Mouse (Mus musculus) cerebellum, adult 11-12 months (tissue): ENCODE results near the gene Glrx.
"Not testable (repeated sequence)": the region's sequence is repeated elsewhere in the genome, so short reads cannot be mapped to it uniquely, and the experiment has no call there.

Experiments used
- DNase-seq: peaks from one replicate; pipeline ENCODE4 v3.0.0; 2022

Gene Glrx

DNA sequence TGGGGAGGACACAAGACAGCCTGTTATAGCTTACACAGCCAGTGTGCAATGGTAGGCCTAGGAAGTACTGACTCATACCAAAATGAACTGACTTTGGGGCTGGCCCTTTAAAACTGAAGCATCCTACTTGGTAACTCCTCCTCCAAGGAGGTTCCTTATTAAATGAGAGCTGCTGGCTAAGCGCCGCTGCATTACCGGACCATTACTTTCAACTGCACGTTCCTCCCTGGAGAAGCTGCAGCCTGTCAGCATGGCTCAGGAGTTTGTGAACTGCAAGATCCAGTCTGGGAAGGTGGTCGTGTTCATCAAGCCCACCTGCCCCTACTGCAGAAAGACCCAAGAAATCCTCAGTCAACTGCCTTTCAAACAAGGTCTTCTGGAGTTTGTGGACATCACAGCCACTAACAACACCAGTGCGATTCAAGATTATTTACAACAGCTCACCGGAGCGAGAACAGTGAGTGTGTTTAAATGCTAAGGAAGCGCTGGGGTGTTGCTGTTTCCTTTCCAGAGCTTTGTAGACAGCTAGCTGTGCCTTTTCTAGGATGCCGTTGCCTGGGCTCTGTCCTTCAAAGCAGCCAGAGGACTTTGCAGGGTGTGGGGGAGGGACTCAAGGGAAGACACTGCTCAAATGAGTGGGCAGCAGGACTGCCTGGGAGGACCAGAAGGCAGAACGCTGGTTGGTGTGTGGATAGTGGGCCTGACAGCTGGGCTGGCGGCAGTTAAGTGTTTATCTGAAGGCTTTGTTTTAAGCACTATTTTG, at the start of gene Glrx:
Glrx (plus strand) TSS at position 150 of the 763 bp plus-strand sequence.
- peak; percentile 70 for DNase-seq

DNA sequence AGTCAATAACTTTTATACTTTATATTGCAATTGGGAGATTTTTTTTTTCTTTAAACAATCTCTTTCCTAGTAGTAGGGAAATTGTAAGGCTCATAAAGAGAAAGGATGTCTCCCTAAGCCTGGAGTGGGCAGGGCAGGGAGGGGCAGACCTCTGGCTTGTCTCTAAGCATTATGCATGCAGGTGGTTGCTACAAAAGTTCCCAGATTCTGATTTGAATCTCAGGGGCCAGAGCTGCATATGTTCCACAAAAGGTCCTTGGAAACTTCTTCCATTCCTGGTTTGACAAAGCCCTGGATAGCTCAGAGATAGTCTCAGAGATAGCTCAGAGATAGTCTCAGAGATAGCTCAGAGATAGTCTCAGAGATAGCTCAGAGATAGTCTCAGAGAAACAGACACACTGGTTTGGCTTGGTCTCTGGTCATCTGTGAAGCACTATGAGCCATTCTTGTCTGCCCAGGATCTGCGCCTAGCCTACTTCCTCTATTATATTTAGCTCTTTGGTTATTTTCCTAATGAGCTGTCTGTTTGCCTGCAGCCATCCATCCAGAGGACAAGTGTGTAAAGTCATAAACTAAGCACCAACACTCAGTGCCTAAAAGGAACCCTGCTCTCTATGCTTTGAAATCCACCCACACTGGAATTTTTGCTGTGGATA, 49.0 kb upstream of the Glrx start:
- no peak for DNase-seq

DNA sequence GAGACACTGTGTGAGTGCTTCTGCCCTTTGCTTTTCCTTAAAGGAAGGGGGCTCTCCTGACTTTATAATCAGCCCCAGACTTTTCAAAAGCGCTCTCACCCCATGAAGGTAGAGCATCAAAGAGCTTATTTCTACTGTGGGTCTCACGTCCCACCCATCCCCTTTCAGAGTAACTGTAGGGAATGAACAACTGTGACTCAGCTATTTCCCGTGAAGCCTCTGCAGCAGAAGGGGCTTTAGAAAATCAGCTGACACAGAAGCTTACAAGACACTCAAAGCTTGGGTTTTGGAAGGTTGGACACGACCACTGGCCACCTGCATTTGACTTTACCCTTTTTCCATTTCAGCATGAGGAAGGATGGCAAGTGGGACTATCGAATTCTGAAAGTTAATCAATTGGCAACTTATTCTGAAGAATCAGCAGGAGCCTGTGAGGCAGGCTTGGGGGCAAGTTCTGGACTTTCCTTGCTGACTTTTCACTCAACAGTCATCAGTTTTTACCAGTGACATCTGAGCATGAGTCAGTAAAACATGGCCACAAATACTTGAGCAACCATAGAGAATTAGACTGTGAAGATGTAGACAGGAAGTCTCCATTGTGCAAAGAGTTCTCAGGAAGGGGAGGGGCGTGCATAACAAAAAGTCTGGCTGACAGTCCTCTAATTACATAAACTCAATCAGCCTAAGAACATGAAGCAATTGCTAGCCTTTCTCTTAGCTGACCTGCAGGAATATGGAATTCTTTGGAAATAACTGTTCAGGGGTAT, 45.6 kb upstream of the Glrx start:
- no peak for DNase-seq

DNA sequence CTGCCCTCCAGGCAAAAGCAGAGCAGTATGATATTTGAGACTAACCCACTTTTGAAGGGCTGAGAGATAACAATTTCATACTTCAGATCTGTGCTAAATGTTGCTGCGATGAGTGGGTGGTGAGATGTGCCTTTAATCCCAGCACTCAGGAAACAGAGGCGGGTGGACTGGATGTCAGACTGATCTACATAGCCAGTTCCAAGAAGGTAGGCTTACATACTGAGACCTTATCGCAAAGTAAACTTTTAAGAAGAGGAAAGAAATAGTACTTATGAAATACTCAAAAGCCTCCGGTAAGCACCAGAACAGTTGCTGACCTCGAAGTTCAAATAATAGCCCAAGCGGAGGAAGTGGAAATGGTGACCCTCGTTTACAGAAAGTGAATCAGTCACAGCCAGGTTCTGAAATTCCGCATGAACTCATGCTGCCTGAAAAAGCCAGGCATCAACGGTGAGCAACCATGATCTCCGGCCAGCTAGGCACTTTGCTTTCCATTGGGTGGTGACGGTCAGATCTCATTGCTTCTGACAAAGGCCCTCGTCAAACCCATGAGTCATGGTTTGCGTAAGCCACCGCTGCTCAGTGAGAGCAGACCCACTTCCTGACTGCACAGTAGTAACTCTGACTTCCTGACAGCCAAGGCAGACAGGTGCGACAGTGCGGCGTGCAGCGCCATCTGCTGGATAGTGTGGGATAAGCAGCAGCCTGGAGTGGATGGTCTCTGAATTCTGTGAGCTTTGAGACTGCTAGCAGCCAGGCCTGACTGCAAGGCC, 42.1 kb upstream of the Glrx start:
- DNase-seq: peak; percentile 74

DNA sequence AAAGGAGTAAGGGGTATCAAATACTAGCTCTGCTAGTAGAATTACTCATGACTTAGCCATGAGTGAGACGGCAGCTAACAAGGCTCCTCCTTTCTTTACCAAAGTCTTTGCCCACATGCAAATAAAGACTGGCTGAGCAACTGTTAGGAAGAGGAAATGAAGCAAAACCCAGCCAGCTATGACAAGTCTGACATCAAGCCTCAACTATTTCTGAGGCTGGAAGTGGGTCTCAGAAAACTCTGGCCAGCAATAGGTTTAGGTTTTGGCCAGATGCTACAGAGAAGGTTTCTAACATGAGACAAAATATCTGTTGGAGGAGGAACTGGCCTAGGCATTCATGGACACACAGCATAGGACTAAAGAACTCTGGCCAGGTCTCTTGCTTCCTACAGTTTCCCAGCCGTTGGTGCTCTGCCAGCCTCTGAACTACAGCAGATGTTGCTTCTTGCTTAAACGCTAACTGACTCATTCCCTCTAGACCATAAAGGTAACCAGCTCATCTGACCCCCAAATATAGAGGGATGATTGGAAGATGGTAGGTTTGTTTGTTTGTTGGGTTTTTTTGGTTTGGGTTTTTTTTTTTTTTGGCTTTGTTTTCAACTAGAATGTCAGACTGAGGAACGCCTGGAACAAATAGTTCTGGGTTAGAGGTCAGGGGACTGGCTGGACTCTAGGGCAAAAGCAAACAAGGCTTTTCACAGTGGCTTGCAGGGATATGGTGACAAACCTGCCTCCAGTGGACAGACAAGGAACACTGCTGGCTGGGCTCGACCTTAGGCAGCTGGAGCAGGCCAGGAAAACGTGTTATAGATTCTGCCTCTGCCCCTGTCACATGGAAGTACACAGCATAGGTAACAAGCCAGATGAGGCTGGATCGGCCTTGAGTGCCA, 41.0 kb upstream of the Glrx start:
- DNase-seq: no peak

DNA sequence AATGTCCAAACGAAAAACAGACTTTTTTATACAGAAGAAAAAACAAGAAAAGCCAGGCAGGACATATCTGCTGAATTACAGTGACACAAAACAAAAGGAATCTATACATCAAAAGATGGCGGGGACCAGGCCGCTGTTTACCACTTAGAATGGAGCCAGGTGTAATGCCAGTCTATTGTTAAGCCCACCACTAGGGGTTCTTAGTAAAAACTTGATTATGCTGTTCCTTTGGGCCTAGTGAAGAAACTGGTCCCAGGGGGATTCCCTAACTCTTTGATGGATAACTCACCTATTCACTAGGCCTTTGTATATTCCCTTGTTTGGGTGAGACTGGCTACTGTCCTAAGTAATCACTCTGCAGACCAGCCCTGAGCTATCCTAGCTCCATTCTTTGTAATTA, 40.2 kb upstream of the Glrx start:
- no peak for DNase-seq

DNA sequence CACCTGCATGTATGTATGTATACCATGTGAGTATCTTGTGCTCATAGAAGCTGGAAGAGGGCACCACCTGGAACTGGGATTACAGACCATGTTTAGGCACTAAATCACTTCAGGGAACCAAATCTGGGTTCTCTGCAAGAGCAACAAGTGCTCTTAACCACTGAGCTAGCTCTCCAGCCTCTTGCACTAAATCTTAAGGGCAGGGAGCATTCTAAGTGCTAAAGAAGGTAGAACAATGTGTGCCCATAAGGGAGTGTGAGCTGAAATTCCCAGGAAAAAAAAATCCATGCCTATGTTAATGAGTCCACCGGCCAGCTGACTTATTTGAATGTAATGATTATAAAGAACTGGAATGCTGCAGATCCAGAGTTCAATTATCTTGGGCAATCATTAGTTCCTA, 31.7 kb upstream of the Glrx start:
- no peak for DNase-seq

DNA sequence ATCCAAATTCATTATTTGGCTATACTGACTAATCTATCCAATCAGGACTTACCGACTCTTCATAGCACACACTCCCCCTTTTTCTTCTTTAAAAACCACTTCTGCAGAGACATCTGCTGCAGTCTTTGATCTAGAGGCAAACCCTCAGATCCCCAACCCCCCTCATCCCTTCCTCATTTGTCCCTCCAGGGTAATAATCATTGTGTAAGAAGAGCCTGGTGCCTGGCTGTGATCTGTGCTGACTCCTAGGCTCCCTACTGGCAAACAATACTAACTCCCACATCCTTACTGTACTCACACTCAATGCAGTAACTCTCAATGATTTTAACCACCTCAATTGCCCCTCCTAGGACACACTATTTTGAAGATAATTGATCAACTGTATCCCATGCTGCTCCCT, 29.7 kb upstream of the Glrx start:
- no peak for DNase-seq

DNA sequence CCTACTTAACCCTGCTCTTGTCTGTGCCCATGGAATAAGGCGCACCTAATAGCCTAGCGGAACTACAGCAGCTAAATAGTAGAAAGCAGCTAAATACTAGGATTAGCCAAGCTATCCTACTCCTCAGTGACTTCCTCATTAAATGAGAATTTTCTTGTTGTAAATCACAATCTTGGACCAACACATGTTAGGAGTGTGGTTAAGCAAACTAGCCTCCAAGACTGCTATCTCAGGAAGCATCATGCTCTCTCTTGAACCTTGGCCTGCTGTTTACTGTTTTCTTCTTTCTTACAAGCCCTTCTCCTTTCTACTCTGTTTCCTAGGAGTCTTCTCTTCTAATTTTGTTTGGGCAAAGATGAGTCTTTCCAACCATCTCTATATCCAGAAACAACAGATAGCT, 22.5 kb upstream of the Glrx start:
- no peak for DNase-seq

DNA sequence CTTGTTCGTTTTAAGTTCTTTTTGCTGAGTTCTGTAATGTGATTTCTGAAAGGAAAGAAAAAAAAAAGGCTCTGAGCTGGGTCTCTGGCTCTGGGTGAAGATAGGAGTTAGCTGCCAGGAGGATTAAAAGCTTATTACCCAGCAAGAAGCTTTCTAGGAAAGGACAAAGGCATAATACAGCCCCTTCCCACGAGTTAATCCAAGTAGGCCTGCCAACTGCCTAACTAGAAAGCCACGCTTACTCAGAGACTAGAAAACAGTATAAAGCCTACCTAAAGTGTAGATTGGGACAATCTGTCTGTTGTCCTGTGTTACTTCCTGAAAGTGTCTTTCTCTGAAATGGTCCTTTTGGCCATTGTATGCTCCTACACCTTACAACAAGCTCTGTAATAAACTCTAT, 21.2 kb upstream of the Glrx start:
- DNase-seq: no peak

DNA sequence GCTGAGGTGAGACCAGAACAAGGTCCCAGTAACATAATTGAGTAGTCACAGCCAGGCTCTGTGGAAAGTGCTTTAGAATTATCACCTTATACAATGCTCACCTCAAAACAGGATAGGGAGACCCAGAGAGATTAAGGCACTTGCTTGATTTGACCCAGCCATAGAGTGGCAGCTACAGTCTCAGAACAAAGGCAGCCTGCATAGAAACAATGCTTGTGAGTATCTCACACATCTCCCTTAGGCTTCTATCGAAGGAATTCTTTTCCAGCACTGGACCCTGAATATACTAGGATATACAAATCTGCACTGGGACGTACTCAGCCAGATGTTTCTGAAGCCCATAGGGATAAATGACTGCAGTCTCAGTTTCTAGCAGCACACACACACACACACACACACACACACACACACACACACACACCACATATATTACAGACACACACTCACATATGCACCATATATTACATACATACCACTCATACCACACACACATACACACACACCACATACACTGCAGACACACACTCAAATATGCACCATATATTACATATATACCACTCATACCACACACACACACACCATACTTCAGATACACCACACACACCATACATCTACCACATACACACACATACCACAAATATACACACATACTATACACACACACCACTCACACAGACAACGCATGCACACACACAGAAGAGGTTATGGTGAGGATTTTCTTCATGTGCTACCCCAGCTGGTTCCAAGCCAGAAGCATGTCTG, 20.5 kb upstream of the Glrx start:
- no peak for DNase-seq

DNA sequence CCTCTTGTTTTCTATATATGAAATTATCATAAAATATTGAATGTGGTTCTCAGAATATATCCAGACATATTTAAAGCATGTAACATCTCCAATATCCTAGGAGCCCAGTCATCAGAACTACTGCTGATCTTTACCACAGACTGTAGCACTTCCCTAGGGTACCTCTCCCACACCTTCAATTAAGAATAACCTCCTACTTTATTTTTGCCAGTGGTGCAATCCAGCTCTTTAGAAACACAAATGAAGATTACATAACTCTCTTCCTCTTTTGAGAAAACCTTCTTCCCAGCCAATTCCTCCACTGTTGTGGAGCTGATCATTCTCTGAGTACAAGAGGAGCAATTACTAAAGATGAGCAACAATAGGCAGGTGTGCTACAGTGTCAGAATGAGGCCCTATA, 19.8 kb upstream of the Glrx start:
- DNase-seq: no peak

DNA sequence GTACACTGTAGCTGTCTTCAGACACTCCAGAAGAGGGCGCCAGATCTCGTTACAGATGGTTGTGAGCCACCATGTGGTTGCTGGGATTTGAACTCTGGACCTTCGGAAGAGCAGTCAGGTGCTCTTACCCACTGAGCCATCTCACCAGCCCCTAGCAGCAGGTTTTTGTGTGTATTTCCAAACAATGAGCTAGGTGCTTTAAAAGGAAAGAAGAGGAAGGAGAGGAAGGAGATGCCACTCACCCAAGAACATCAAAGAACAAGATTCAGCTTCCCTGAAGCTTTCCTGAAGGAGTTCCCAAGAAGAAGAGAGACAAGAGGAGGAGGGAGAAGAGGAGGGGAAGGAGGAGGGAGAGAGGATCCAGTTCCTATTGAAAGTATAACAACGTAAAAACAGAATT, 17.3 kb upstream of the Glrx start:
- not testable (repeated sequence) for DNase-seq

DNA sequence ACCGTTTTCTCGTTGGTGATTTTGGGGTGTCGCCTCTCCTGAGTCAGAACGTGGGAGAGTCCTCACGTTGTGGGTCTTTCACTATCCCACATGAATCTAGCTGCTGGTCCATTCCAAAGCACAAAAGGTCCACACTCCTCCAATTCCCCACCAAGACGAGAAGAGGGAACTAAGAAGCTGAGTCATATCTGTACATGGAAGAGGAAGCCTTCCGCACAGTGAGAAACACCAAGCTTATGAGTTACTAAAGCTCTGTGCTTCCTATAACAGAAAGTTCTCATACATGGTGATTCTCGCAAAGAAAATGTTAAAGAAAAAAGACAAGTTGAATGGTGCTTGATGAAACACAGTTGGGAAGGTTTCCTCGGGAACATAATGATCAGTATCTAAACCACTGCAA, 16.5 kb upstream of the Glrx start:
- DNase-seq: no peak

DNA sequence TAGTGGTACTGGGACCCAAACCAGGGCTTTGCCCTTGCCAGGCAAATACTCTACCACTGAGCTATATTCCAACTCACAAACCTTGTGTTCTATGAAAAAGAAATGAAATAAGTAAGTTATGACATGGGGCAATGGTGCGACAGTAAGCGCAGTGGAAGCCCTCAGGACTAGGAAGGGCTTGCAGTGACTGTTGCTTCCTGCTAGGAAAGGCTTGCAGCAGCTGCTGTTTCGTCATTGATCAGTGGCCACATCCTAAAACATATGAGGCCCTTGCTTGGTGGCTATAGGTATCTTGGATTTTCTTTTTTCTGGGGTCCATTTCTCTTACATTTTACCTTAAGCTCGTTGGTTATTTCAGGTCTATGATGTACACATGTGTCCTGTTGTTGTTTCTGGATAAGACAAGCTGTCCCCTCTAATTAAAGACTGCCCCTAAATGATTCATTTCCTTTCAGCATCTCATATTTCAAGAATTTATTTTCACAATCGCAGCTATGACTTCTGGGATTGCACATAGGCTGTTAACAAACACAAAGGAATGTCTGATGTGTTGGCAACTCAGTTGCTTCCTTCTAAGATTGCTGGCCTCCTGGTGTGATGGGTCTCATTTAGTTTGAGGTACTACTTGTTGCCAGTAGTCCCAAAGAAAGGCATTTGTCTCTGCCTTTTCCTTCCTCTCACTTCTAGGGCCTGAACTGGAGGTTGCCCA, 14.9 kb upstream of the Glrx start:
- no peak for DNase-seq

DNA sequence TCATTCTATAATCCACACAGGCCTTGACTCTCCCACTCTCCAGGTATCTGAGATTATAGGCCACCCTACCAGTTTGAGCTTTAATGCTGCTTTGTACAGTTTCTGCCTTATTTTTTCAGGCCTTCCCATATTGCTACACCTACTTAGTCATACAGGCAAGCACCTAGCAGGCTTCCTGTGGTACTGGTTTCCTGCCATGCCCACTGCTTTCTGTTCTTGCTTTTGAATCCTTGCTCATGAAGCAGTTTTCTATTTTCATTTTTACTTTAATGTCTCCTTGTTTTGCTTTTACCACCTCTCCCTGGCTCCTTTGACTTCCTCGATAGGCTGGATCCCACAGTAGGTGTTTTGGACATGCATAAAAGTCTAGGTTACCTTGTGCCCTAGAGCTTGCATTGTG, 14.3 kb upstream of the Glrx start:
- no peak for DNase-seq

DNA sequence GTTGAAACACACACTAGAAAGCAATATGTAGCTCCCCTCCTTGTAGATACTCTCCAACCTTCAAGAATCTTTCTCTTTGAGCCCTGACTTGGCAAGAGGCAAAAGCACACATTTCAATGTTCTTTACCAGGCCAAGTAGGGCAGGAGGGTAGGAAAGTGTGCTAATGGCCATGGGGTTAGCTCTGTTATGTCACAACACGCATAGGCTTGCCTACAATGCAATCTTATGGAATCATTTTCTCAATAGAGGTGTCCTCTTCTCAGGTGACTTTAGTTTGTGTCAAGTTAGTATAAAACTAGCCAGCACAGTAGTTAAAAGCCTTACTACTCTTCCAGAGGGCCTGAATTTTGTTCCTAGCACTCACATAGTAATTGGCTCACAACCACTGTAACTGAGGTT, 9.0 kb upstream of the Glrx start:
- no peak for DNase-seq

DNA sequence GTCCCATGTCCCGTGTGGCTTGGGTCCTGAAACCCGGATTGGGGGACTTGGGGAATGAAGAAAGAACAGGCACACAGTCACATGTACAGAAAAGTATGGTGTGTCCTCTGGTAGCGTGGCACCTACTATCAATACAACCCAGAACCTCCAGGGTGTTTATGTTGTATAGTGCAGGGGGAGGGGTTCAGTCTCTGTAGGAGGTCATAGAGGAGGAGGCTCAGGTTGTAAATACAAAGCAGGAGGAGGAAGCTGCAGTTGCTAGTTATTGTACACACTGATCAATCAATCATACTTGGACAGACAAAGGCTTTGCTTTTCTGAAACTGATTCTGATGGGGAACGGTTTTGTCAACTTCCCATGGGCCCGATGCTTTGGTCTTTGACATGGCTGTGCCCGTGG, 8.0 kb upstream of the Glrx start:
- no peak for DNase-seq

DNA sequence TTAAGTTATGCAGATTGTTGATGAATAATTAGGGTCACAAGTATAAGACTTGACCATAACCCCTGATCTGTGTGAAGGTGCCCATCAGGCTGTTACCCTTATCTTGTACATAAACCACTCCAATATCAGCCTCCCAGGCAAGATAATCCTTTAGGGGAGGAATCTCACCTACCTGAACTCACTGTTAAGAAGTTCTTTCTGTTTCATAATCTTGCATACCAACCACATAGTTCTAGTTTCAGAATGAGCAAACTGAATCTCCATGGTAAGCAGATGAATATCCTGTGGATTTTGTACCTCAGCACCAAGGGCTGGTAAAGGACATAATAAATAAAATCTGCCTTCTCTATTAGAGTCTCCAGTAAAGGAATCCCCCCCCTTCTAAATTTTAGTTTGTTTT, 7.0 kb upstream of the Glrx start:
- no peak for DNase-seq

DNA sequence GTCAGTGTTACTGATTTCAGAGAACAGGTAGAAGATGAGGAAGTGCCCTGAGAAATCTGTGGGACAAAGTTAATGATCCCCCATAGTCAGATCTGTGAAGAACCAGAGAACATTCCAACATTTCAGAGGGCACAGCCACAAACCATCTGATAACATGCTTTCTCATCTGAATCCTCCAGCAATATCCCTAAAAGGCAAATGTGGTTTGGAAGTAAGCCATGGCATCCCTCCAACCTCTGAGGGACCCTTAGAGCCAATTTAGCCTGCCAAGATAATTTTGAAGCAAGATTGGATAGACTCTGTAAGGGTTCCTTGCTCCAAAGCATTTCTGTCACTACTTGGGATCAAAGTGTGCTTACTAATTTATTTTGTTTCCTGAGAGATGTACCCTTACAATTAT, 6.2 kb upstream of the Glrx start:
- DNase-seq: no peak

DNA sequence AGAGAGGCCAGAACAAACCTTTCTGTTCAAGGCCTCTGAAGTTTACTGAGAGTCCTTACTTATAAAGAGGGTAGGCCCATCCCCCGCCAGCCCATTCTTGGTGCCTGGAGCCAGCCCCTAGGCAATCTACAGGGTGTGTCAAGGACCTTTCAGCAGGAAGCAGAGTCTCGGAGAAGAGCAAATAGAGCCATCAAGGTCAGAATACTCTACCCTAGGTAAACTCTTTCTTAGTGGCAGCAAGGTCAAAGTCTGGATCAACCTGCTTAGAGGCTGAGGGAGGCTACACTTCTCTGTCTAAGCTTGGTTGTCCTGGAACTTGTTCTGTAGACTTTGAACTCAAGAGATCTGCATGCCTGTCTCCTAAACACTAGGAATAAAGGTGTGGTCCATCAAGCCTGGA, 4.2 kb upstream of the Glrx start:
- no peak for DNase-seq
